Mouse (Mus musculus) ovary, adult 18-20 months (tissue): ENCODE results near the gene Dnajc10.

Source experiments
- DNase-seq: peaks from one replicate; pipeline ENCODE4 v3.0.0; 2022; ENCODE audit warnings: low spot score, mixed read lengths

Gene Dnajc10

GRCm38 (mm10) chr2:80354531-80354930 lies 39.3 kb downstream of the Dnajc10 start:
- DNase-seq = no peak

- DNase-seq = no peak
Observed at GRCm38 (mm10) chr2:80356656-80357231, 41.5 kb downstream of the Dnajc10 start.

- DNase-seq = no peak
Observed at GRCm38 (mm10) chr2:80371458-80371857, 56.2 kb downstream of the Dnajc10 start.

GRCm38 (mm10) chr2:80374892-80375291 lies 59.6 kb downstream of the Dnajc10 start:
- no peak for DNase-seq

- no peak for DNase-seq
Observed at GRCm38 (mm10) chr2:80379848-80380247, 64.6 kb downstream of the Dnajc10 start.

- no peak for DNase-seq
Observed at GRCm38 (mm10) chr2:80384447-80384846, 69.2 kb downstream of the Dnajc10 start.

- DNase-seq = no peak
Observed at GRCm38 (mm10) chr2:80386255-80386654, 71.0 kb downstream of the Dnajc10 start.

- no peak for DNase-seq
Observed at GRCm38 (mm10) chr2:80387668-80388067, 72.4 kb downstream of the Dnajc10 start.

- DNase-seq = no peak
Observed at GRCm38 (mm10) chr2:80388341-80388740, 73.1 kb downstream of the Dnajc10 start.

GRCm38 (mm10) chr2:80396057-80396456 lies 80.8 kb downstream of the Dnajc10 start:
- DNase-seq = no peak

- DNase-seq = no peak
Observed at GRCm38 (mm10) chr2:80396864-80397263, 81.6 kb downstream of the Dnajc10 start.

GRCm38 (mm10) chr2:80398595-80399099 lies 83.4 kb downstream of the Dnajc10 start:
- no peak for DNase-seq
